Mouse (Mus musculus): ENCODE data around the gene Unc119b. TPM values are rescaled to one million over a fixed set of nuclear protein-coding genes. Genes with fewer than 3 reads are reported as not detected.

The Unc119b gene
- polyA plus RNA-seq (2012; rRNA removed), result 56.5 and 57.8 TPM in 2 replicates

GRCm38 (mm10) chr5:115134234-115135165, at the start of gene Unc119b:
Gene Unc119b (minus strand): TSS chr5:115134975.

GRCm38 (mm10) chr5:115158040-115158983, 23.5 kb upstream of the Unc119b start, which contains the start of gene Mlec:
Gene Mlec (minus strand): TSS chr5:115158179.

GRCm38 (mm10) chr5:115118961-115119570, 15.7 kb downstream of the Unc119b start, which contains the start of gene Acads:
Gene Acads (minus strand): TSS chr5:115119346.

GRCm38 (mm10) chr5:115098195-115098594, 36.6 kb downstream of the Unc119b start, which contains the start of gene Gm10401:
Gene Gm10401 (minus strand): TSS chr5:115098295.

Other genes with a start within 250 kb of the Unc119b start
- gene Oasl2, start 238.0 kb downstream of the Unc119b start, polyA plus RNA-seq (2012; rRNA removed), result 12.8 and 16.7 TPM in 2 replicates
- 4.4 and 5.9 TPM in 2 replicates for gene Oasl1, start 211.7 kb downstream of the Unc119b start, polyA plus RNA-seq (2012; rRNA removed)
- gene 2210016L21Rik, start 192.8 kb downstream of the Unc119b start, polyA plus RNA-seq (2012; rRNA removed), result 27.6 and 31.4 TPM in 2 replicates
- gene Hnf1a, start 163.9 kb downstream of the Unc119b start, polyA plus RNA-seq (2012; rRNA removed), result 0.16 and 0.18 TPM in 2 replicates
- 174 TPM in 2 replicates for gene Sppl3, start 123.8 kb downstream of the Unc119b start, polyA plus RNA-seq (2012; rRNA removed)
- not detected in 2 replicates for gene Gm10401, start 36.7 kb downstream of the Unc119b start, polyA plus RNA-seq (2012; rRNA removed)
- gene Acads, start 15.6 kb downstream of the Unc119b start, polyA plus RNA-seq (2012; rRNA removed), result 141 and 147 TPM in 2 replicates
- gene Mlec, start 23.2 kb upstream of the Unc119b start, polyA plus RNA-seq (2012; rRNA removed), result 84.1 and 84.5 TPM in 2 replicates
- gene Cabp1, start 59.4 kb upstream of the Unc119b start, polyA plus RNA-seq (2012; rRNA removed), result 7.9 and 9.0 TPM in 2 replicates
- gene Pop5, start 100.9 kb upstream of the Unc119b start, polyA plus RNA-seq (2012; rRNA removed), result 123 and 173 TPM in 2 replicates
- 191 and 195 TPM in 2 replicates for gene Rnf10, start 137.9 kb upstream of the Unc119b start, polyA plus RNA-seq (2012; rRNA removed)
- gene Coq5, start 144.7 kb upstream of the Unc119b start, polyA plus RNA-seq (2012; rRNA removed), result 8.1 and 8.7 TPM in 2 replicates
- 250 and 284 TPM in 2 replicates for gene Dynll1, start 166.0 kb upstream of the Unc119b start, polyA plus RNA-seq (2012; rRNA removed)
- 137 and 140 TPM in 2 replicates for gene Srsf9, start 192.2 kb upstream of the Unc119b start, polyA plus RNA-seq (2012; rRNA removed)
- gene Gatc, start 206.2 kb upstream of the Unc119b start, polyA plus RNA-seq (2012; rRNA removed), result 10.6 and 13.7 TPM in 2 replicates
- gene Triap1, start 206.2 kb upstream of the Unc119b start, polyA plus RNA-seq (2012; rRNA removed), result 4.7 and 6.8 TPM in 2 replicates
- 3,325 and 3,970 TPM in 2 replicates for gene Cox6a1, start 214.0 kb upstream of the Unc119b start, polyA plus RNA-seq (2012; rRNA removed)